Mouse (Mus musculus) testis, adult 2 months (tissue): ENCODE measurements around the gene Ext2.

Source experiments
- CTCF ChIP-seq: fragments of 200-500 bp; IDR thresholded peaks from 2 replicates; pipeline ENCODE4 v1.5.1; 2012; ENCODE audit warnings: low read depth, mild to moderate bottlenecking, inconsistent platforms, low read length, moderate library complexity; ENCODE audit not compliant: control insufficient read depth, insufficient read depth, insufficient replicate concordance
- POLR2A ChIP-seq: fragments of 200-500 bp; IDR thresholded peaks from 2 replicates; pipeline ENCODE4 v1.6.1; 2012; ENCODE audit warnings: low read depth, mild to moderate bottlenecking, inconsistent platforms, low read length, moderate library complexity; ENCODE audit not compliant: control insufficient read depth

- TF ChIP-seq CTCF (no peak), POLR2A (no peak)
Measured at GRCm38 (mm10) chr2:93745741-93746140, 76.6 kb downstream of the Ext2 start.
